Mouse (Mus musculus): ENCODE results near the gene Nono. TPM values are rescaled to one million over a fixed set of nuclear protein-coding genes. Genes with fewer than 3 reads are reported as not detected.

The Nono gene
- total RNA-seq (2021), result 100 to 1,000 TPM; 236 to 271 TPM

DNA sequence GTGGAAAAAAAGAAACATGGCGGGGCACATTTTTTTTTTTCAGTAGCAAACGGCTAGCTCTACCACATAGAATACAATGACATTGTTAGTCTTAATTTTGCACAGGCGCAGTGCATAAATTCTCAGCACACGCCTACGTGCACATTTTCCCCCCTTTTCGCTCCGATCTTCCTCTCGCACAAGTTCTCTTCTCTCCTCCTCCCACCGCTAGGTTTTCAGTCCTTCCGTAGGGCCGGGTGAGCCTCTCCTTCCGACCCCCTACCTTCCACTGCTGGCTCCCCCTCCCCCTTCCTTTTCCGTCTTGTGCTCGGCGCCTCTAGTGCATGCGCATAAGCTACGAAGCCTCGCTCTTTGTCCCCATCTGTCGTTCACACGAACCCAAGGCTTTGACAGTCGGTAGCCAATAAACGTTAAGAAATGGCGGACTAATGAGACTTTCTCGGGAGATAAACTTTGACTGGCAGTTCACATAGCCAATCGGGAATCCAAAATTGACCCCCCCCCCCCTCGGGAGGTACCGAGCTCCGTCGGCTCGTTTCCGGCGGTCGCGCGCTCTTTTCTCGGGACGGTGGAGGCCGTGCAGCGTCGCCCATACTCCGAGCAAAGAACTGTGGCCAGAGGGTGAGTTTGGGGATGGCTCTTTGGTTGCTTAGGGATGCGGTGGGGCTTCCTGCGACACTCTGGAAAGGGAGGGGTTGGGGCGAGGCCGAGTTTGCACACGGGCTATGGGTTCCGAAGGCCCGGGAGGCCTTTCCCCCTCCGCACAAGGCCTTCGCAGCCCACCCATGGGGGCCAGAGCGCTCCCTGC is at the start of gene Nono:
Gene Nono, plus strand, starts transcription at position 177 of the 808 bp plus-strand sequence.
- DNase-seq, result peak; percentile 90
- intact Hi-C loops (cut with DNase I), result no loop called here

DNA sequence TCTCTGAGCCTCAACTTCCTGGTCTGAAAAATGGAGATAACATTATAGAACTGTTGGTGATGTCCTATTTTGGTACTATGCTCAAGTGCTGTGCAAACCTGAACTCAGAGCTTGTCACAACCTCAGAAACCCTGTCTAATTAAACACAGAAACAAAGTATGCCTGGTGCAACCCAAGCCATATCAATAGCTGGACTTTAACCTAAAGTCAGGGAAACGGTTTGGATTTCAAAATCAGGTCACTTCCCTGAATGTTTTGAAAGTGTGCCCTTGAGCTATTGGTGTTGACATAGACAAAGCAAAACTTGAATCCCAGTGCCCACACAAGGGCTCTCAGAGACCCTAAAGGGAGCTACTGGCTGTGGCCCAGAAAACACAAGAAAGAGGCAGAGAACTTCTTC is 49.4 kb upstream of the Nono start:
- no peak for DNase-seq
- intact Hi-C loops (cut with DNase I), result no loop called here

DNA sequence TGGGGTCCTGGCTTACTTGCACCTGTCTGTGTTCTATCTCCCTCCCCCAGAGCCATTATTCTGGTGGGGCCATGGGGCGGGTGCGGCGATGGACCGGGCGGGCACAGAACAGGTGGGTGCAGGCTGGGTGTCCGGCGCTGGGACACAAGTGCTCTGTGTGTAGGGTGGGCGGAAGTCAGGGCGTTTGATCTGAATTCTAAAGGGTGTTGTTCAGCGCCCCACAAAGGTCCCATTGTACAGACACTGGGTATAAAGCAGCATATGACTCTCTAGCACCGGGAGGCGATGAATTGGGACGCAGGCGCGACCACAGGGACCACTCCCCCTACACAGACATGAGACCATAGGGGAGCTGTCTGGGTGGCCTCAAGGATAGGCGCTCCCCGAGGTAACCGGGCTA is 45.7 kb upstream of the Nono start:
- no peak for DNase-seq
- intact Hi-C loops (cut with DNase I), result no loop called here

DNA sequence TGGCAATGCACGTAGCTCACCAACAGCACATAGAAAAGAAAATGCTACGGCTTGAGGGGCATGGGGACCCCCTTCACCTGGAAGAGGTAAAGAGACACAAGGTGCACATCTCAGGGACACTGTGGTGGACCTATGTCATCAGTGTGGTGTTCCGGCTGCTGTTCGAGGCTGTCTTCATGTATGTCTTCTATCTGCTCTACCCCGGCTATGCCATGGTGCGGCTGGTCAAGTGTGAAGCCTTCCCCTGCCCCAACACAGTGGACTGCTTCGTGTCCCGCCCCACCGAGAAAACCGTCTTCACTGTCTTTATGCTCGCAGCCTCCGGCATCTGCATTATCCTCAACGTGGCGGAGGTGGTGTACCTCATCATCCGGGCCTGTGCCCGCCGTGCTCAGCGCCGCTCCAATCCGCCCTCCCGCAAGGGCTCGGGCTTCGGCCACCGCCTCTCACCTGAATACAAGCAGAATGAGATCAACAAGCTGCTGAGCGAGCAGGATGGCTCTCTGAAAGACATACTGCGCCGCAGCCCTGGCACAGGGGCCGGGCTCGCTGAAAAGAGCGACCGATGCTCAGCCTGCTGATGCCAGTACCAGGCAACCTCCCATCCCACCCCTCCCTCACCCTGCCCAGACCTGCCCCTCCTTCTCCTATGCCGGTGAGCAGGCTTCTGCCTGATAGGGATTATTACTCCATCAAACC is 44.5 kb upstream of the Nono start:
- DNase-seq, result peak; percentile 12
- intact Hi-C loops (cut with DNase I), result no loop called here

DNA sequence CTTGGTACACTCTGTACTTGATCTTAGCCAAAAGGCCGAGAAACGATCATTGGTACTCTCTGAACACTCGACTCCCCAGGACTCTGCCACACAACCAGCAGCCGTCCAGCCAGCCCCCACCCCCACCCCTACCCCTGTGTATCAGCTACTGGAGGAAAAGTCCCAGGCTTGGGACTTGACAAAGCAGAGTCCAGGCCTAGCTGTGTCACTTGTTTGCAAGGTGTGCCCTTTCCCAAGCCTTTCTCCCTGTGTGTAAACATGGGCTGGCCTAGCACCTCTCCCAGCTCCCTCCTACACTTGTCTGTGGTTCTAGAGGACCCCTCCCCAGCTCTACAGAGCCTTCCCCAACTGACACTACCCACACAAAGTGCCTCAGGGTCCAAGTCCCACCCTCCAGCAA is 42.9 kb upstream of the Nono start:
- no peak for DNase-seq
- intact Hi-C loops (cut with DNase I), result no loop called here

DNA sequence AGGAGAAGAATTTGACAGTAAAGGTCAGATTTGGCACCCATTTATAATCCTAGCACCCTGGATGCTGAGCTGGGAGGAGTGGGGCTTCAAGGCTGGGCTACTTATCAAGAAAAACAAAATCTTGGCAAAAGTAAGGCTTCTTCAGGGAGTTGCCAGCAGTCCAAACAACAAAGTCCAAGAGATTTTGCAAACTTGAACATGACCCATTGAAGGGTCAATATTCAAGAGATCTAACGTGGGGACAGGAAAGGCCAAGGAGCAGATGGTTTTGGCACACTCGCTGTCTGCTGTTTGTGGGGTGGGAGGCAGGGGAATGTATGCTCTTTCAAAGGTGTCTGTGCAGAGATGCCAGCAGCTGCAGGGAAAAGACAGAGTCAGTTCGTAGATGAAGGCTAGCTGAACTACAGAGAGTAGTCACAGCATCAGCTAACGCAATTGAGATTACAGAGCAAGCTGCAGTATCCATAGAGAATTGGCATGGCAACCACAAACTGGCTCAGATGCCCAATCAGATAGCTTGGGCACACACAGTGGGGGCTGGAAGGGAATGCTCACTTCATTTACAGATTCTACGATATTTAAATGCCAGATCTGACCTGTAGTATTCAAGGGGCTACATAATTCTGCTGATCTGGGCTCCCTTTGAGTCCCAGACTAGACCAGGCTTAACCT is 40.1 kb upstream of the Nono start:
- no peak for DNase-seq
- intact Hi-C loops (cut with DNase I), result no loop called here

DNA sequence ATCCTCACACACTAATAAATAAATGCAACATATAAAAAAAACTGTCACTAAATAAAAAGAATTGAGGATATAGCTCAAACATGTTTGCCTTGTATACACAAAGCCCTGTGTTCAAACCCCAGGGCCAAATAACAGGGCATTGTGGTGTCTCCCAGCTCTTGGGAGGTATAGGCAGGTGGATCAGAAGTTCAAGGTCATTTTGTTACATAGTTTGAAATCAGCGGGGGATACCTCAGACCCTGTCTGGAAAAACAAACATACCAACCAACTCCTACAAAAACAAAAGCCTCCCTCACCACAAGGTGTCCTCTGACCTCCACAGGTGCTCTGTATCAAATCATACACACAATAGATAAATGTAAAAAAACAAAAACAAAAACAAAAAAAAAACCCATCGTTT is 34.8 kb upstream of the Nono start:
- intact Hi-C loops (cut with DNase I), result no loop called here

DNA sequence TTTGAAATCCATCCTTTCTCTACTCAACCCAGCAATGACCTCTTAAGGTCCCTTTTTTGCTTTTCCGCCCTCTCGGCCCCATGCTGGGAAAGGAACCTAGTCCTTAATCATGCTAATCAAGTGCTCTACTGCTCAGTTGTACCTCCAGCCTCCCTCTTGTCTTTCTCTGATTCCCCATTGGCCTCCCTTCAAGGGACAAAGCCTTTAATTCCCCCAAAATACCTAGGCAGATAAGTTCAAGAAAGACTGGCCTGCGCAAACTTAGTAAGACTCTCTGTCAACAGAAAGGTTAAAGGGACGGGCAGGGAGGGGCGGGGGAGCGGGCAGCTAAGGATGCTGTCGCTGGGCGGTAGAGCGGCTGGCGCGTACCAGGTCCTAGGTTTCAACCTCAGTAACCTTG is 32.7 kb upstream of the Nono start:
- intact Hi-C loops (cut with DNase I), result no loop called here
- no peak for DNase-seq

More for the DNA sequence above, 34.8 kb upstream of the Nono start:
- DNase-seq, result no peak

DNA sequence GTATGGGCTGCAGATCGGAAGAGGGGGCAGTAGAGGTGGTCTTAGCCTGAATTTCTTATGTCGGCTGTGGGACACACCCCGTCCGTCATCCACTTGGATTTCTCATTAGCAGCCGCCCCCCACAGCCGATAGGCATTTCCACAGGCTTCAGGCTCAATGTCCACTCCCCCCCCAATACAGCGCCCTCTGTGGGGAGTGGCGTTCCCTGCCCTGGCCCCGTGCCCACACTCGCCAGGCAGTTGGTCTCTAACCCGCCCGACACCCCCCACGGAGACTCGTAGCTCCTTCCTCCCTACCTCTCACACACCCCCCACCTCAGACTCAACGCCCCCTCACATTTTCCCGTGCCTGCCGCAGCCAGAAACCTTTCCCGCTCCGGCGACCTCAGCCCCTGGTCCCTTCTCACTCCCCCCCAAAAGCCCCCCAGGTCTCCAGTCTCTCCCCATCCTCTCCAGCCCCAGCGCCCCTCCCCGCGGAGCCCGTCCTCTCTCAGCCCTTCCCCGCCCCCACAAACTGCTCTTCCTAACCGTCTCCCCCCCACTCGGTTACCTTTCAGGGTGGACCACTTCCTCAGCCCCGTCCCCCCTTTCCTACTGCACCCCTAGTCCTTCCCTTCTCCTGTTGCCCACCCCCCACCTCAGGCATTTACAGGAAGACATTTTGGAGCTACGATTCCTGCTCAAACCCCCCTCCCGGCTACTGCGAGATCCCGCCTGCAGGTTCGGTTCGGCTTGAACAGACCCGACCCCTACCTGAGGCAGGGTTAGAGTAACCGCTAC is 10.0 kb upstream of the Nono start:
- DNase-seq, result peak; percentile 74
- intact Hi-C loops (cut with DNase I), result no loop called here

DNA sequence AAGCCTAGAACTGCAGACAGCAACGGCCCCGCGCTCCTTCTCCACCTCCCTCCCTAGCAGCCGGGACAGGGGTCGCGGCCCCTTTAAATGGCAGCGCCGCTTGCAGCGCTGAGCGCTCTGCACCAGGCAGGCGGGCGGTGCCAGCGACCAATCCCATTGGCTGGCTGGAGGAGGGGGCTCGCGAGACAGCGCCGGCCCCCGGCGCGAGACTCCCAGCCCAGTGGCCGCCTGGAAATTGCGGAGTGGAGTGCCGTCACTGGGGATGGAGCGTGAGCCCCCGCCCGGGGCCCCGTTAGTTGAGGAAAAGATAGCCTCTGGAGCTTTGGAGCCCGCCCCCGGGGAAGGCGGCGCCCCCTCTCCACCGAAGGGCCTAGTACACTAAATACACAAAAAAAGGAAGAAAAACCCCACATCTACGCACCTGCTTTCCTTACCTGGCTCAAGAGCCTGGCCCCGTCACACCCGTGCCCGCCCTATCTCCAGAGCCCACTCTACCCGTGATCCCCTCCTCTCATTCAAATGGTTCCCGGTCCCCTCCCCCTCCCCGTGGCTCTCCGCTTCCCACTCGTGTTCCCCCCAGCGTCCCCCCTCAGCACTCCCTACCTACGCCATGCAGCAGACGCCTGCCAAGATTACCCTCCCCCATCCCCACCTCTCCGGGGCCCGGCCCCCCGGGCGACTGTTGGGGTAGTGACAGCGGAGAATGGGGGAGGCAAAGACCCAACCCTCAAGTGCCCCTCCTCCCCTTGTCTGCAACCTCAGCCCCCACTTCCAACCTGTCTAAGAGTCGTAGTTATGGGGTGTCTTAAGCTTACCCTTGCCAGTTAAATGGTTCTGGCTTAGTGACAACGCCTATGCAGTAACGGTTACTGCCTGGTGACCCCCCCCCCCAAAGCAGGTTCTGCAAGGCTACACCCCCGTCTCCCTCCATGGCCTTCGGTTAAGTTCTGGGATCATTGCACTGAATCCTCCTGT is 9.1 kb upstream of the Nono start:
- intact Hi-C loops (cut with DNase I), result no loop called here
- peak; percentile 90 for DNase-seq

DNA sequence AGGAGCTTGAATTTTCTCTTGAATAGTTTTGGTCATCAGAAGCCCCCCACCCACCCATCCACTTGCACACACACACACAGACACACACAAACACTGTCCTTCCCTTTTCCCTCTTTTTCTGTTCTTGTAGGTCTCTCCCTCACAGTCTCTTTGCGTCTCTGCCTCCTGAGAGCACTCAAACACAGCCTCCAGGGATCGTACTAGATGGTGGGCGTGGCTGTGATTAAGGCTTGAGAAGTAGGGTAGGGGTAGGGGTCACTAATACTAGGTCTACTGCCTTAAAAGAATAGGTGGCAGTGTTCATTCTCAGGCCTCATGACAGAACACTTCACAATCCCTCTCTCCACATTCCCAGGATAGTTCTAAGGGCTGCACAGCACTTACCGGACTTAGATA is 8.4 kb upstream of the Nono start, which contains the start of gene Zmym3:
Gene Zmym3, minus strand, starts transcription at position 150 of the 396 bp plus-strand sequence.
- no peak for DNase-seq
- intact Hi-C loops (cut with DNase I), result no loop called here

DNA sequence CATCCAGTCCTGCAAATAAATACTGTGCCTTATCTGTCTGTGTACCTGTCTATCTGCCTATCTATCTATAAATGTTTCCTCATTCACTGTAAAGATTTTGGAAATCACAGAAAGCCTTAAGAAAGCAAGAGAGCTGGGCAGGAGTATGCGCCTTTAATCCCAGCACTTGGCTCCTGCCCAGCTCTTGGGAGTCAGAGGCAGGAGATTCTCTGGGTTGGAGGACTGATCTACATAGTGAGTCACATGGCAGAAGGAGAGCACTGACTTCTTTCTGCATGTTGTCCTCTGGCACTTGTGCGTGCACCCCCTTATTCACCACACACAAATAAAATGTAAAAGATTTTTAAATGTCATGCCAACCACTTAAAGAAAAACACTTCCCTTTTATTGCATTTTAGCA is 5.7 kb upstream of the Nono start:
- intact Hi-C loops (cut with DNase I), result no loop called here
- no peak for DNase-seq

DNA sequence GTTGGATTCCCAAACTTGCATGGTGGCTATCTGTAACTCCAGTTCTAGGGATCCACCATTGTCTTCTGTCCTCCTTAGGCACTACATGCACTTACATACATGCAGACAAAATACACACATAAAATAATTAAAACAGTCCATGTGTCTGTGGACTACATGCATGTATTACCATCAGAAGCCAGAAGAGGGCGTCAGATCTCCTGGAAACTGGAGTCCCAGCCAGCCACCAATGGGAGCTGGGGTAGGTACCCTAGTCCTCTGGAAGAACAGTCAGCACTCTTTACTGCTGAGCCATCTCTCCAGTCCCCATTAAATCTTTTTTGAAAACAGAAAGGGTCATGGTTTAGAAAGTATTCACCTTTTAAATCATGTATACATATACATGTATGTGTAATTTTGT is 1.3 kb upstream of the Nono start:
- DNase-seq, result no peak
- intact Hi-C loops (cut with DNase I), result no loop called here

DNA sequence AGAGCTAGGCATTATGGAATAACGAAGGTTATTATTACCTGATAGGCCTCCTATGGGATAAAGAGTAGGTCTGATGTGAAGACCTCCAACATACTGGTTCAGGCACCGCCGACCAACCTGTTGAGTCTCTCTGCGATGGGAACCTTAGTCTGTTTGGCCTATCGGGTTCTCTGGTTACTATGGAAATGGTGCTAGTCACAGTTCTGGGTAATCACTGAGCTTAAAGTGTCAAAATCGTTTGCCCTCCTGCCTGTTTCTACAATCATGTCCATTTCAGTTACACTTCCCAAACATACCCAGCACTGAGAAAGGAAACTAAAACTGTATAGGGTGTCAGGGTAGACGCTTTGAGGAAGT is 355 bp upstream of the Nono start:
- DNase-seq, result no peak
- intact Hi-C loops (cut with DNase I), result no loop called here

DNA sequence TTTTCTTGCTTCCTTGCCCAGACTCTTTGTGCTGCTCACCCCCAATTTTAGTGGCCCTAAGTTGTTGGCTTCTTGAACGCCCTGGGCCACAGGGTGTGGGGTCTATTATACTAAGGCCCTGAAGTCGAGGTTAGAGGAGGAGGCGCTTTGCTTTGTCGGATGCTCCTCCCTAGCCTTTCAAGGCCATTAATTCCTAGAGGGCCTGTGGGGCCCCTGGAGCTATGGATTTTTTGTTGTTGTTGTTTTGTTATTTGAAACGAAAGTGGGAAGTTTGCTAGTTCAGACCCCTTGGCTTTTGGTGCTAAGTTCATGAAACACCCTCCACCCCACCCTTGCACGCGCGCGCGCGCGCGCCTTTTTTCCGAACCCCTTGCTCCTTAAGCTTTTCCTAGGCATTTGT is 858 bp downstream of the Nono start:
- DNase-seq, result peak; percentile 6
- intact Hi-C loops (cut with DNase I), result no loop called here

DNA sequence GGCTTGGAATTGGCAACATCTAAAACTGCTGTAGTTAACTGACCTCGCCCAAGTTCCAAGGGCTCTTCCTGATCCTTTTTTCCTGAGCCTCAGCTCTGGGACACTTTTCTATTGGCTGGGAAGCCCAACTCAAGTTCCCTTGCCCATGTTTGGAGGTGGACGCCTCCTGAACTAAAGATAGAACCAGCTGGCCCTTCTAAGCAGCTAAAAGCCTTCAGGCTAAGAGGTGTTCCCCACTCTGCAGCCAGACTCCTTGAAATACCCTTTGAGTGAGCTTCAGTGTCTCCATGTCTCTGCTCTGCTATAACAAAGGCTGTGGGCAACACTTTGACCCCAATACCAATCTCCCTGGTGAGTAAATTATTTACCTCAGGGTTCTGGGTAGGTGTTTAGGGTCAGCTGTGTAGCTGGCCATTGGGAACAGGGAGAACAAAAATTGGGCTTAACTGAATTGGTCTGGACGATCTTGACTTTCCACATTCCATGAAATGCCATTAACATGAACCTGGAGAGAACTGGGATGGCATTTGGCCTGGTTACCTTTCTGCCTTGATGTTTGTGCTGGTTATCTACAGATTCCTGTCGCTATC is 19.9 kb downstream of the Nono start, which contains the start of gene Itgb1bp2:
Gene Itgb1bp2, plus strand, starts transcription at position 203 of the 590 bp plus-strand sequence.
- no peak for DNase-seq
- intact Hi-C loops (cut with DNase I), result loop anchor here (10.0 kb wide), 1 partner anchor 106 kb away; no protein-coding TSS in a partner anchor

DNA sequence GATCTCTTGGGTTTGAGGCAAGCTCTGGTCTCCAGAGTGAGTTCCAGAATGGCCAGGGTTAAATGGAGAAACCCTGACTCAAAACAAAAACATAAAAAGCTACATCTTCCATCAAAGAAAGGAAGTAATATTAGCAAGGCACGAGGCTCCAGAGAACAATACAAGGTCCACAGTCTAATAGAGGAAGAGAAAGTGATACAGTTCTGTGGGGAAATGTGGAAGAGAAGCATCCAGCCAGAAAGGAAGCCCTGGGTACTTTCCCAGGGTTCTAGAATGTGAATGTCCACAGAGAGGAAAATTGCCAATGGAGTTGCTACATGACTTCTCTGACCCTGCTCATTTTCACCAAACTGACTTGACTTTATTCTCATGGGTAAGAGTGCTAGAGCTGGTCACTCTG is 22.0 kb downstream of the Nono start:
- no peak for DNase-seq
- intact Hi-C loops (cut with DNase I), result no loop called here

DNA sequence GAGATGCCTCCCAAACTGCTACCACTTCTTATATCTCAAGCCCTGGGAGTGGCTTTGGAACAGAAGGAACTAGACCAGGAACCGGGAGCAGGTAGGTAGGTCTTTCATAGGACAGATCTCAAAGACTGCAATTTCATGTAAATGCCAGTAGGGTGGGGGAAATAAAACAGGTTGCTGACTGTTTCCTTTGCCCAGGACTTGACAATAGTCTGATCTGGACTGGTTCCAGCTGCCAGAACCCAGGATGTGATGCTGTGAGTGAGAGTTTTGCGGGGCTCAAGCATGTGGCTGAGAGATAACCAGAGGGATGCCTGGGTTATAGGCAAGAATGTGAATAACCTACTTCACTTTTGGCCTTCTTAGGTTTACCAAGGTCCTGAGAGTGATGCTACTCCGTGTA is 22.5 kb downstream of the Nono start:
- DNase-seq, result no peak
- intact Hi-C loops (cut with DNase I), result no loop called here

DNA sequence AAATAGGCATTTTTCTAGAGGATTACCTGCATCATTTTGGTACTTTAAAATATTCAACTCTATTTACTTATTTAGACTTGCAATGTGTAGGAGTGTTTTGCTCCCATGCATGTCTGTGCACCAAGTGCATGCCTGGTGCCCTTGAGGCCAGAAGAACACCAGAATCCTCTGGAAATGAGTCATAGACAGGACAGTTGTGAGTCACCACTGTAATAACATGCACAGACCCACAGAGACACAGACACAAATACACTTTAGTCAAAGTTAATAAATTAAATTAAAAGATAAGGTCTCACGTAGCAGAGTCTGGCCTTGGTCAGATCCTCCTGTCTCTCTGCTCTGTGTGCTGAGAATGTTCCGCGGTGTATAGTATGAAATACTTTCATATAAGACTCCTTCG is 43.1 kb downstream of the Nono start:
- no peak for DNase-seq
- intact Hi-C loops (cut with DNase I), result no loop called here

All from left cerebral cortex, postnatal 4 days (tissue).